26 mouse cellular contexts compared by ENCODE assay signal in genomic region chr1:154776344-154776743, GRCm38 (mm10).
"Had no signal": no experiment of that assay in that cellular context is flagged by ENCODE, and none has a peak within 500 bp of the region (broad histone marks: within the 10 kb centered on the region; RNA-seq: fewer than 3 reads in every experiment).

No protein-coding gene starts in this region.

- DNase-seq: gastrocnemius, adult 2 months; gastrocnemius, postnatal 10 days; gastrocnemius, postnatal 25 days; heart, adult 18-20 months; heart, postnatal 10 days; heart, postnatal 4 days; kidney, adult 18-20 months; kidney, adult 8-10 months; kidney, postnatal 14 days; kidney, postnatal 36 days; liver; liver, embryonic 13.5 days had no signal

- ATAC-seq: hindbrain, embryonic 16.5 days; inflammation-experienced regulatory T-cells, adult 6 months; intestine, embryonic 15.5 days; intestine, postnatal 0 days had no signal

- H3K27ac ChIP-seq: gastrocnemius, adult 2 months; heart, embryonic 10.5 days; hindbrain, embryonic 10.5 days; hindbrain, embryonic 12.5 days; hindbrain, embryonic 14.5 days; intestine, embryonic 15.5 days; left cerebral cortex, adult 2 months; limb, embryonic 10.5 days; limb, embryonic 12.5 days; liver, embryonic 13.5 days; liver, embryonic 15.5 days had no signal

- H3K9ac ChIP-seq: heart, embryonic 12.5 days; hindbrain, embryonic 12.5 days; hindbrain, embryonic 14.5 days; intestine, embryonic 15.5 days; limb, embryonic 12.5 days; liver, embryonic 13.5 days; liver, embryonic 15.5 days had no signal

- H3K4me1 ChIP-seq: heart, embryonic 12.5 days; hindbrain, embryonic 10.5 days; hindbrain, embryonic 12.5 days; intestine, embryonic 15.5 days; liver, embryonic 13.5 days; liver, embryonic 15.5 days had no signal

- H3K27me3 ChIP-seq: hindbrain, embryonic 12.5 days; intestine, embryonic 15.5 days; limb, embryonic 12.5 days; liver, embryonic 13.5 days; liver, embryonic 15.5 days had no signal

- H3K4me2 ChIP-seq: heart, embryonic 12.5 days; hindbrain, embryonic 12.5 days; hindbrain, embryonic 14.5 days; intestine, embryonic 15.5 days; limb, embryonic 12.5 days; liver, embryonic 11.5 days; liver, embryonic 13.5 days; liver, embryonic 15.5 days had no signal

- H3K9me3 ChIP-seq: heart, embryonic 10.5 days; hindbrain, embryonic 10.5 days; hindbrain, embryonic 12.5 days; intestine, embryonic 15.5 days; limb, embryonic 10.5 days; limb, embryonic 12.5 days; liver, embryonic 13.5 days; liver, embryonic 15.5 days had no signal

- H3K36me3 ChIP-seq: heart, embryonic 10.5 days; heart, embryonic 12.5 days; hindbrain, embryonic 10.5 days; hindbrain, embryonic 12.5 days; intestine, embryonic 15.5 days; limb, embryonic 10.5 days; limb, embryonic 12.5 days; liver, embryonic 13.5 days; liver, embryonic 15.5 days had no signal

- H3K4me3 ChIP-seq: gastrocnemius, adult 2 months; heart, embryonic 10.5 days; heart, embryonic 12.5 days; hindbrain, embryonic 10.5 days; hindbrain, embryonic 12.5 days; intestine, embryonic 15.5 days; left cerebral cortex, adult 2 months; limb, embryonic 10.5 days; limb, embryonic 12.5 days; liver, embryonic 13.5 days; liver, embryonic 15.5 days had no signal
